ENCODE assay signal across 17 mouse cellular contexts in genomic region chr1:136333512-136333911, GRCm38 (mm10). TPM values are rescaled to one million over a fixed set of nuclear protein-coding genes. Genes with fewer than 3 reads are reported as not detected.
DNase-seq lines count a peak whose midpoint lies in the region; ATAC-seq and TF ChIP-seq lines count a peak whose summit lies in the region.
"Had no signal": no experiment of that assay in that cellular context is flagged by ENCODE, and none has a peak within 500 bp of the region (broad histone marks: within the 10 kb centered on the region; RNA-seq: fewer than 3 reads in every experiment).

No protein-coding gene starts in this region.

- H3K27ac ChIP-seq in midbrain, embryonic 11.5 days (ENCODE audit: low read depth, low read length): no peak overlapping the region
- H3K27ac ChIP-seq in midbrain, postnatal 0 days (ENCODE audit: low read depth, low read length): no peak overlapping the region
- no peak overlapping the region for H3K27ac ChIP-seq in forebrain, embryonic 13.5 days
- H3K27ac ChIP-seq: embryonic facial prominence, embryonic 10.5 days; embryonic facial prominence, embryonic 12.5 days had no signal

- no peaks in the 10 kb centered on the region for H3K9me3 ChIP-seq in midbrain, embryonic 11.5 days (ENCODE audit: control insufficient read depth, low read length)
- no peaks in the 10 kb centered on the region for H3K9me3 ChIP-seq in midbrain, postnatal 0 days (ENCODE audit: low read length)
- no peaks in the 10 kb centered on the region for H3K9me3 ChIP-seq in forebrain, embryonic 13.5 days (replicated peaks)
- H3K9me3 ChIP-seq: embryonic facial prominence, embryonic 10.5 days; embryonic facial prominence, embryonic 12.5 days had no signal

- no peak for ATAC-seq in cerebellum, adult (ENCODE audit: insufficient number of reproducible peaks, low FRiP score, low TSS enrichment)
- ATAC-seq in midbrain, embryonic 11.5 days (ENCODE audit: low FRiP score): no peak
- no peak for ATAC-seq in midbrain, postnatal 0 days (ENCODE audit: low FRiP score)
- no peak for ATAC-seq in forebrain, embryonic 13.5 days
- ATAC-seq: activated CD4-positive, CD25-positive, alpha-beta regulatory T cell, adult 4 months; forebrain, embryonic 14.5 days; forebrain, embryonic 16.5 days; Patski had no signal

- no peak overlapping the region for H3K9ac ChIP-seq in midbrain, embryonic 11.5 days (ENCODE audit: low read length)
- H3K9ac ChIP-seq in midbrain, postnatal 0 days (replicated peaks; ENCODE audit: low read length, poor library complexity, severe bottlenecking): no peak overlapping the region
- no peak overlapping the region for H3K9ac ChIP-seq in forebrain, embryonic 13.5 days
- H3K9ac ChIP-seq: embryonic facial prominence, embryonic 12.5 days had no signal

- WGBS in midbrain, embryonic 11.5 days: 89% methylated on average over 3 of the region's 3 CpGs
- 71% methylated on average over 3 of the region's 3 CpGs for WGBS in midbrain, postnatal 0 days
- 77% methylated on average over 3 of the region's 3 CpGs for WGBS in forebrain, embryonic 13.5 days

- no peaks in the 10 kb centered on the region for H3K36me3 ChIP-seq in midbrain, embryonic 11.5 days (ENCODE audit: control insufficient read depth, insufficient read depth, low read length)
- H3K36me3 ChIP-seq in midbrain, postnatal 0 days (ENCODE audit: insufficient read depth, low read length): peaks cover 5% of the 10 kb centered on the region
- 0 out of 2 replicates have a peak, but pooled peaks cover 7% of the 10 kb centered on the region for H3K36me3 ChIP-seq in forebrain, embryonic 13.5 days (ENCODE audit: poor library complexity, severe bottlenecking)

- no peaks in the 10 kb centered on the region; the same call in 1 of the 2 replicates for H3K4me1 ChIP-seq in midbrain, embryonic 11.5 days (ENCODE audit: control insufficient read depth, insufficient read depth, low read length)
- peaks cover 3% of the 10 kb centered on the region; the same call in 1 of the 2 replicates for H3K4me1 ChIP-seq in midbrain, postnatal 0 days (ENCODE audit: insufficient read depth, low read length)
- peaks cover 18% of the 10 kb centered on the region for H3K4me1 ChIP-seq in forebrain, embryonic 13.5 days
- H3K4me1 ChIP-seq: embryonic facial prominence, embryonic 12.5 days had no signal

- no peak for TF ChIP-seq CTCF in midbrain, postnatal 0 days (IDR thresholded peaks at IDR 0.05)

- H3K4me2 ChIP-seq in midbrain, embryonic 11.5 days: no peak overlapping the region
- no peak overlapping the region for H3K4me2 ChIP-seq in midbrain, postnatal 0 days (ENCODE audit: low read depth, low read length, poor library complexity, severe bottlenecking)
- H3K4me2 ChIP-seq in forebrain, embryonic 13.5 days: no peak overlapping the region
- H3K4me2 ChIP-seq: embryonic facial prominence, embryonic 12.5 days had no signal

- DNase-seq in cerebellum, adult 9-10 months: peak; percentile 12
- peak; percentile 49 for DNase-seq in midbrain, embryonic 11.5 days (ENCODE audit: low spot score, missing footprints)
- DNase-seq in midbrain, postnatal 0 days (ENCODE audit: low spot score): no peak
- DNase-seq: adrenal gland, adult 8-10 months; adrenal gland, postnatal 14 days; adrenal gland, postnatal 36 days; cerebellum, adult 11 months; cerebellum, adult 18-20 months; cerebellum, adult 8-10 months had no signal

- H3K4me3 ChIP-seq in midbrain, embryonic 11.5 days (ENCODE audit: low read depth, low read length): no peak overlapping the region
- H3K4me3 ChIP-seq in midbrain, postnatal 0 days (ENCODE audit: low read depth, low read length): no peak overlapping the region
- no peak overlapping the region for H3K4me3 ChIP-seq in forebrain, embryonic 13.5 days
- H3K4me3 ChIP-seq: embryonic facial prominence, embryonic 10.5 days; embryonic facial prominence, embryonic 12.5 days had no signal

- no peaks in the 10 kb centered on the region for H3K27me3 ChIP-seq in midbrain, embryonic 11.5 days (ENCODE audit: control insufficient read depth, insufficient read depth, low read length)
- no peaks in the 10 kb centered on the region for H3K27me3 ChIP-seq in midbrain, postnatal 0 days (ENCODE audit: insufficient read depth, low read length)
- no peaks in the 10 kb centered on the region for H3K27me3 ChIP-seq in forebrain, embryonic 13.5 days
- H3K27me3 ChIP-seq: embryonic facial prominence, embryonic 12.5 days; Patski had no signal

RNA-seq across cellular contexts. Expression of gene Camsap2, which starts 12.4 kb away (rescaled TPM):
- 32.7 and 35.3 TPM in 2 replicates for polyA plus RNA-seq in midbrain, embryonic 11.5 days (2014; fragmentation: Nextera tagmentation; extraction: Ambion mirVana)
- 137 and 143 TPM in 2 replicates for total RNA-seq in midbrain, postnatal 0 days (2014; rRNA removed)
- 19.0 and 21.9 TPM in 2 replicates for polyA plus RNA-seq in midbrain, postnatal 0 days (2015; fragmentation: Nextera tagmentation; extraction: Ambion mirVana)
- 22.1 and 23.3 TPM in 2 replicates for polyA plus RNA-seq in forebrain, embryonic 13.5 days (2015; fragmentation: Nextera tagmentation; extraction: Ambion mirVana)
